Mouse (Mus musculus) stomach, embryonic 15.5 days (tissue): Measurements from ENCODE around the gene Aph1b. TPM values are rescaled to one million over a fixed set of nuclear protein-coding genes. Genes with fewer than 3 reads are reported as not detected.

Experiments
- ATAC-seq: fragments of 200-750 bp; cut with Nextera tagmentation; 2 replicates; pipeline ENCODE4 v1.8.0; 2017; ENCODE audit warnings: low read depth, moderate number of reproducible peaks, moderate TSS enrichment; ENCODE audit not compliant: insufficient read depth, low FRiP score
- H3K27ac ChIP-seq: fragments of 300-500 bp; sonication (generic); 2 replicates; pipeline ENCODE4 v1.5.1; 2015; ENCODE audit warnings: mild to moderate bottlenecking, inconsistent platforms
- H3K27me3 ChIP-seq: fragments of 300-500 bp; sonication (generic); replicated peaks from 2 replicates; pipeline ENCODE4 v1.6.1; 2015; ENCODE audit warnings: inconsistent platforms
- H3K36me3 ChIP-seq: fragments of 300-500 bp; sonication (generic); 2 replicates; pipeline ENCODE4 v1.6.1; 2015; ENCODE audit warnings: inconsistent platforms
- H3K4me1 ChIP-seq: fragments of 300-500 bp; sonication (generic); 2 replicates; pipeline ENCODE4 v1.6.1; 2015; ENCODE audit warnings: inconsistent platforms
- H3K4me2 ChIP-seq: fragments of 300-500 bp; sonication (generic); 2 replicates; pipeline ENCODE4 v1.6.1; 2015; ENCODE audit warnings: mild to moderate bottlenecking, inconsistent platforms
- H3K4me3 ChIP-seq: fragments of 300-500 bp; sonication (generic); replicated peaks from 2 replicates; pipeline ENCODE4 v1.5.1; 2015; ENCODE audit warnings: inconsistent platforms
- H3K9ac ChIP-seq: fragments of 300-500 bp; sonication (generic); 2 replicates; pipeline ENCODE4 v1.6.1; 2015; ENCODE audit warnings: inconsistent platforms
- H3K9me3 ChIP-seq: fragments of 300-500 bp; sonication (generic); 2 replicates; pipeline ENCODE4 v1.6.1; 2016; ENCODE audit warnings: inconsistent platforms
- WGBS: fragments of 180-500 bp; shearing (Covaris S2); methylation state at CpG from one replicate; pipeline ENCODE4 v1.1.7; 2015; 5-methylcytosine and 5-hydroxymethylcytosine counted together
- polyA plus RNA-seq: library from polyadenylated mRNA; unstranded; fragments of >200 nt; fragmentation: Nextera tagmentation; extraction: Ambion mirVana; gene quantifications from 2 replicates; pipeline ENCODE4 v1.2.1, GENCODE M21; 2015

The Aph1b gene
- polyA plus RNA-seq, 1 experiment from 2014 or later = 9.1 TPM

- H3K27me3 ChIP-seq = no peaks in the 10 kb centered on the region
- H3K4me3 ChIP-seq = no peak overlapping the region
- H3K27ac ChIP-seq = no peak overlapping the region
- H3K9me3 ChIP-seq = no peaks in the 10 kb centered on the region
- H3K9ac ChIP-seq = no peak overlapping the region
- ATAC-seq = no peak
- WGBS = 76% methylated on average over 2 of the region's 2 CpGs
- no peaks in the 10 kb centered on the region for H3K36me3 ChIP-seq
- H3K4me2 ChIP-seq = no peak overlapping the region
- H3K4me1 ChIP-seq = peaks cover 8% of the 10 kb centered on the region
These were observed 58.7 kb downstream of the Aph1b start for GRCm38 (mm10) chr9:66736551-66736950.

DNA sequence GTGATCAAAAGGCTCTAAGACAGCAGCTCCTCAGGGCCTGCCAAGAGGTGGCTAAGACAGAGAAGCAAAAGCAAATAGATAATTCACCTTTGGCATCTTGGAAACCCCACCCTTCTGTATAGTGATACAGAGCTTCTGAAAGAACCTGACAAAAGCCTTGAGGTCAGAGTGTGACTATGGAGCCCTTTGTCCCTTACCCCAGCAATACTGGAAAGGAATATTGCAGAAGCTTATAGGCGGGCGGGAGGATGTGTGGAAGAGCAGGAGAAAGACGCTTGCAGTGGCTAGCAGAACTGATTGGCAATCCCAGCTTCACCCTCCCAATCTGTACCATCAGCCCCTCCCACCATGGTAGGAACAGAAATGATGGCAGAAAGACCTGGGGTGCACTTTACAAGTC is 59.3 kb downstream of the Aph1b start:
- Histone ChIP-seq H3K9ac (no peak overlapping the region), H3K27me3 (no peaks in the 10 kb centered on the region), H3K4me3 (no peak overlapping the region), H3K4me1 (peaks cover 8% of the 10 kb centered on the region), H3K4me2 (no peak overlapping the region), H3K36me3 (no peaks in the 10 kb centered on the region), H3K27ac (no peak overlapping the region), H3K9me3 (no peaks in the 10 kb centered on the region)
- WGBS = 74% methylated on average over 3 of the region's 3 CpGs
- no peak for ATAC-seq

DNA sequence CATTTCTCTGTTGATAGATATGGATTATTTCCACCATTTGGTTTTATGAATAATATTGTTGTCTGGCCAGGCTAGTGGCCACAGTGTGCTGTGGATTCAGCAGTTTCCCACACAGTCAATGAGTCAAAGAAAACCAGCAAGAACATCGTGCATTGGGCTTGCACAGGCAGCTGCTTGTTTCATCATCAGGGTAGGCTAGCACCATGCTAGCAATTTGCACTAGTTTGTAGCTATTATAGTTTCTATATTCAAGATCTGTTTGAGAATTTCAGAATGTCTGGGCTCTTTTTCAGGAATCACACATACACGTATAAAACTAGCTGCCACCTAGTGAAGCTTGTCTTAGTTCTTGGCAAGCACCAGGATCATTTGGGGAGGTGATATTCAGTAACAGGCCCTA is 60.2 kb downstream of the Aph1b start:
- Histone ChIP-seq H3K4me3 (no peak overlapping the region), H3K36me3 (no peaks in the 10 kb centered on the region), H3K9ac (no peak overlapping the region), H3K27ac (no peak overlapping the region), H3K9me3 (no peaks in the 10 kb centered on the region), H3K4me2 (no peak overlapping the region), H3K27me3 (no peaks in the 10 kb centered on the region), H3K4me1 (peaks cover 8% of the 10 kb centered on the region)
- 86% methylated on average over 2 of the region's 2 CpGs for WGBS
- ATAC-seq = no peak

DNA sequence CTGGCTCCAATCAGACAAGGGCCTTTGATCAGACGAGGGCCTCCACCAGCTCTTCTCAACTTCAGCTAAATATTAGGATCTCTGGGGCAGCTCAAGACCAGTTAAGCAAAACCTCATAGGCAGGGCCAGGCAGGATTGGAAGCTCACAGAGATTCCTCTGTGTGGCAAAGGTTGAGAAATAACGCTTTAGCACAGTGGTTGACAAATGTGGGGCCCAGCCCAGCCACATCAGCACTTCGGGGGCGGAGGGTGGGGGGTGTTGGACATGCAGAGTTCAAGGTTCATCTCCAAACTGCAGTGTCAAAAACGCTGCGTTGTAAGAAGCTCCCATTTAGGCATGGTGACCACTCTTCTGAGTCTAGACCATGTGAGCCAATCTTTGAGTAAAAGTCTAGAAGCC is 60.7 kb downstream of the Aph1b start:
- peaks cover 8% of the 10 kb centered on the region for H3K4me1 ChIP-seq
- ATAC-seq = no peak
- no peaks in the 10 kb centered on the region for H3K9me3 ChIP-seq
- no peaks in the 10 kb centered on the region for H3K27me3 ChIP-seq
- no peaks in the 10 kb centered on the region for H3K36me3 ChIP-seq
- H3K27ac ChIP-seq = no peak overlapping the region
- 74% methylated on average over 6 of the region's 6 CpGs for WGBS
- H3K4me2 ChIP-seq = no peak overlapping the region
- H3K4me3 ChIP-seq = no peak overlapping the region
- H3K9ac ChIP-seq = no peak overlapping the region

DNA sequence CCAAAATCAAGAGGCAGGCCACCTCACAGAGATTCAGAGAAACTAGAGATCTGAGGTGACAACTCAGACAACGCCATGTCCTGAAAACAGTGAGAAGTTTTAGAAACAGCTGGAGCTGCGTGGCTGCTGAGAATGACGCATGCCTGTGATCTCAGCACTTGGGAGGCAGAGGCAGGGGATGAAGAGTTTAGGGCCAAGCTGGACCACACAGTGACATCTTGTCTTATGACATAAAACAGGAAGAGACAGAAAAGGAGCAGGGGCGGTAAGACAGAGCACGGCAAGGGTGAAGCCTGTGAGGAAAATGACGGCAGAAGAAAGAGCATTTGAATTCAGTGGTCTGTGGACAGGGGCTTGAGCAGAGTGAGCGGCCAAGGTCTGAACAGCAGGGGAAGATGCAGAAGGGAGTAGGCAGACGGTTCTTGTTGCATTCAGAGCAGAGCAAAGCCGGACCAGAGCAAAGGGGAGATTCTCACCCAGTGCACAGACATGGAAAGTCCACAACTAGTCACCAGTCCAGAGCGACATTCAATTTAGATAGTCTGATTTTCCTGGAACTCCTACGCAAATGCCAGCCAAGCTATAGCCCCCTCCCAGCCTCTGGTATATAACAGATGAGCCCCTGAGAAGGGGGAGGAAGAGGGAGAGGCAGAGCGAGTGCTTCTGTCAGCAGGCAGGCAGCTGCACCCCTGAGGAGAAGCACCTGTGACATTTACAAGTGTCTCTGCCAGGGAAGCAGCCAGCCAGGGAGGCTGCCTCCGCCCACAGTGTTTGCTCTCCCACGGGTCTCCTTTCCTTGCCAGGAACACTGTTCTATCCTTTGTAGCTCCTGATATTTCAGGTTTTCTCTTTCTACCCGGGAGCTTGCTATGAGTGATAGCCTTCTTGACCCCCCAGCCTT is 62.2 kb downstream of the Aph1b start:
- Histone ChIP-seq H3K9me3 (no peaks in the 10 kb centered on the region), H3K27ac (peak overlapping the region; percentile 5; the same call in 1 of the 2 replicates), H3K36me3 (no peaks in the 10 kb centered on the region), H3K4me3 (no peak overlapping the region), H3K4me2 (peak overlapping the region; percentile 10; the same call in 1 of the 2 replicates), H3K9ac (no peak overlapping the region), H3K27me3 (no peaks in the 10 kb centered on the region), H3K4me1 (peaks cover 8% of the 10 kb centered on the region)
- ATAC-seq = 0 out of 2 replicates have a peak, but pooled peaks have one; percentile 22
- 16% methylated on average over 15 of the region's 15 CpGs for WGBS

DNA sequence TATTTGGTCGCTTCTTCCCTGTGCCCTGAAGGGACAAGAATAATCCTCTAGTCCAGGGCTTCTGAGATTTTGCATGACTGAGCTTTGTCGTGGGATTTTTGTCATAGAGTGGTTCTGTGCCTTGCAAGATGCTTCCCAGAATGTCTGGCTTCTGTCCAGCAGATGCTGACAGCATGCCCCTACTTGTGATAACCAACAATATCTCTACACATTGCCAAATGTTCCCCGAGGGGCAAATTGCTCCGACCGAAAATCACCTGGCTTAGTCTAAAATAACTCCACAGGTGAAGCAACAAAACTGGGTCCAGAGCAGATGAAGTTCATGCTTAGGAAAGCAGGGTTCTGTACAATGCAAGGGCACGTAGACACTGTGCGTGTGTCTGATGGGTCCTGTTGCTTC is 64.0 kb downstream of the Aph1b start:
- WGBS = 72% methylated on average over 7 of the region's 7 CpGs
- peaks cover 8% of the 10 kb centered on the region for H3K4me1 ChIP-seq
- no peaks in the 10 kb centered on the region for H3K36me3 ChIP-seq
- H3K9me3 ChIP-seq = no peaks in the 10 kb centered on the region
- no peak overlapping the region for H3K4me2 ChIP-seq
- H3K27me3 ChIP-seq = no peaks in the 10 kb centered on the region
- no peak overlapping the region for H3K9ac ChIP-seq
- no peak for ATAC-seq
- H3K27ac ChIP-seq = peak overlapping the region; percentile 53
- H3K4me3 ChIP-seq = no peak overlapping the region

- WGBS = 54% methylated on average over 3 of the region's 3 CpGs
- Histone ChIP-seq H3K9ac (no peak overlapping the region), H3K4me3 (no peak overlapping the region), H3K4me1 (peaks cover 8% of the 10 kb centered on the region), H3K27ac (peak overlapping the region; percentile 53; the same call in 1 of the 2 replicates), H3K27me3 (no peaks in the 10 kb centered on the region), H3K9me3 (no peaks in the 10 kb centered on the region), H3K36me3 (no peaks in the 10 kb centered on the region), H3K4me2 (no peak overlapping the region)
- no peak for ATAC-seq
These were observed 64.7 kb downstream of the Aph1b start for GRCm38 (mm10) chr9:66730556-66730955.

DNA sequence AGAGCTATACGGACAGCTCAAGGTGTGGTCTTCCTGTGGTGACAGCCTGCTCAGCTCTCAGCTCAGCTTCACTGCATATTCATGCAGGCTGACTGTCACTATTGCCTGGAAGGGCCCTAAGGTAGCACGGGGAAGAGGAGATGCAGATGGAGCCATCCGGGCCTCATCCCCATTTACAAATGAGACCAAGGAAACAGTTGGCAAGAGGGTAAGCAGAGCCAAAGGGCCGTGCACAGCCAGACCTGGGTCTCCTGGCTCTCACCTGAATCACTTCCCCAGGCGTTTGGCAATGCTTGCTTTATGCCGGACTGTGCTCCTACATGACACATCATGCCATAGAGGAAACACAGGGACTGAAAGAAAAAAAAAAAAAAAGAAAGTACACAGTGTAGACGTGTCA is 68.0 kb downstream of the Aph1b start:
- Histone ChIP-seq H3K27ac (no peak overlapping the region), H3K4me1 (no peaks in the 10 kb centered on the region)
- WGBS = 52% methylated on average over 7 of the region's 7 CpGs

GRCm38 (mm10) chr9:66725591-66725990 is 69.7 kb downstream of the Aph1b start:
- no peak for ATAC-seq

More for the DNA sequence above, 68.0 kb downstream of the Aph1b start:
- Histone ChIP-seq H3K9me3 (no peaks in the 10 kb centered on the region), H3K36me3 (no peaks in the 10 kb centered on the region), H3K4me2 (no peak overlapping the region), H3K4me3 (no peak overlapping the region), H3K9ac (no peak overlapping the region), H3K27me3 (no peaks in the 10 kb centered on the region)
- ATAC-seq = no peak

More at GRCm38 (mm10) chr9:66725591-66725990, 69.7 kb downstream of the Aph1b start:
- H3K27me3 ChIP-seq = no peaks in the 10 kb centered on the region
- H3K4me2 ChIP-seq = no peak overlapping the region
- WGBS = 72% methylated on average over 3 of the region's 3 CpGs
- no peaks in the 10 kb centered on the region for H3K9me3 ChIP-seq
- no peak overlapping the region for H3K4me3 ChIP-seq
- H3K36me3 ChIP-seq = no peaks in the 10 kb centered on the region
- no peak overlapping the region for H3K9ac ChIP-seq
- no peaks in the 10 kb centered on the region for H3K4me1 ChIP-seq
- H3K27ac ChIP-seq = no peak overlapping the region

Other genes starting within 250 kb of the Aph1b start
- 60.9 and 64.6 TPM in 2 replicates for gene Usp3, start 202.3 kb downstream of the Aph1b start, polyA plus RNA-seq
- 10.0 and 13.0 TPM in 2 replicates for gene Car12, start 81.8 kb downstream of the Aph1b start, polyA plus RNA-seq
- gene Gm10647, start 1.5 kb upstream of the Aph1b start, polyA plus RNA-seq = 0.80 and 1.0 TPM in 2 replicates
- gene Aph1c, start 39.2 kb upstream of the Aph1b start, polyA plus RNA-seq = 5.1 and 5.7 TPM in 2 replicates
- 24.8 and 25.0 TPM in 2 replicates for gene Rab8b, start 124.2 kb upstream of the Aph1b start, polyA plus RNA-seq
- 840 and 853 TPM in 2 replicates for gene Rps27l, start 150.6 kb upstream of the Aph1b start, polyA plus RNA-seq
- gene Lactb, start 180.0 kb upstream of the Aph1b start, polyA plus RNA-seq = 9.5 and 10.5 TPM in 2 replicates